Comparison of ENCODE assay signal across 9 mouse cellular contexts in the genomic region with DNA sequence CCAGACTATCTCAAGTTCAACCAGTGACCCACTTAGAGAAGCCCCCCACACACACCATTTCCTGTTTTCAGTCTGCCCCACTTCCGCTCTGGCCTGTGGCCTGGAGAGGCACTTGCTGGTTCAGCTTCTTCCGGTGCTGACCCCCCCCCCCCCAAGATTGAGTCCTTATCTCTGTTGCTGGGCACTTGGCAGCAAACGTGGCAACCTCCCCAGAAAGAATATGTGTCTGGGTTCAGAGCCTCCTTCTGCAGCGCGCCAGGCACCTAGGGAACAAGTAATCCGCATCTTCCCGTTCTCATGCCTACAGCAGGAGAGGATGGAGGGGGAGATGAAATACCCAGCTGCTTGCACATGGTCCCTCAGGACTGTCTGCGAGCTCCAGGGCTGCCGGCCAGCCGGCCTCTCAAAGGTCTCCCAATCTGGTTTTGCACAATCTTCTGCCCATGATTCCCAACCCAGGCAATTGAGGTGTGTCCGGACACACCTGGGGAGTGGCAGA. TPM values are rescaled to one million over a fixed set of nuclear protein-coding genes. Genes with fewer than 3 reads are reported as not detected.
DNase-seq lines count a peak whose midpoint lies in the region; ATAC-seq and TF ChIP-seq lines count a peak whose summit lies in the region.
"Had no signal": no experiment of that assay in that cellular context is flagged by ENCODE, and none has a peak within 500 bp of the region (broad histone marks: within the 10 kb centered on the region; RNA-seq: fewer than 3 reads in every experiment).

No protein-coding gene starts in this region.

- H3K36me3 ChIP-seq in intestine, postnatal 0 days (ENCODE audit: control insufficient read depth, insufficient read depth): no peaks in the 10 kb centered on the region
- H3K36me3 ChIP-seq in midbrain, embryonic 14.5 days (ENCODE audit: control insufficient read depth, insufficient read depth, low read length): no peaks in the 10 kb centered on the region
- no peaks in the 10 kb centered on the region for H3K36me3 ChIP-seq in forebrain, embryonic 15.5 days

- H3K4me1 ChIP-seq in cerebellum, adult 2 months (ENCODE audit: control insufficient read depth, insufficient read depth, low read length): peaks cover 28% of the 10 kb centered on the region
- H3K4me1 ChIP-seq in intestine, postnatal 0 days (replicated peaks; ENCODE audit: control insufficient read depth, insufficient read depth, low read length): 0 out of 2 replicates have a peak, but pooled peaks cover 6% of the 10 kb centered on the region
- H3K4me1 ChIP-seq in midbrain, embryonic 14.5 days (ENCODE audit: control insufficient read depth, insufficient read depth, low read length): peaks cover 19% of the 10 kb centered on the region
- peaks cover 36% of the 10 kb centered on the region for H3K4me1 ChIP-seq in forebrain, embryonic 15.5 days

- H3K9ac ChIP-seq in intestine, postnatal 0 days (ENCODE audit: low read depth, low read length): no peak overlapping the region
- no peak overlapping the region; the same call in 1 of the 2 replicates for H3K9ac ChIP-seq in midbrain, embryonic 14.5 days (replicated peaks; ENCODE audit: low read length)
- no peak overlapping the region for H3K9ac ChIP-seq in forebrain, embryonic 15.5 days (replicated peaks)

- 12% methylated on average over 11 of the region's 11 CpGs for WGBS in cerebellum, adult 2 months
- WGBS in intestine, postnatal 0 days: 29% methylated on average over 11 of the region's 11 CpGs
- 41% methylated on average over 11 of the region's 11 CpGs for WGBS in midbrain, embryonic 14.5 days
- 60% methylated on average over 11 of the region's 11 CpGs for WGBS in forebrain, embryonic 15.5 days

- H3K4me2 ChIP-seq in intestine, postnatal 0 days (replicated peaks; ENCODE audit: low read depth): peak overlapping the region; percentile 27; the same call in 1 of the 2 replicates
- 0 out of 2 replicates have a peak overlapping the region, but pooled peaks have one; percentile 6 for H3K4me2 ChIP-seq in midbrain, embryonic 14.5 days (ENCODE audit: low read length)
- H3K4me2 ChIP-seq in forebrain, embryonic 15.5 days (replicated peaks): no peak overlapping the region

- no peaks in the 10 kb centered on the region for H3K27me3 ChIP-seq in cerebellum, adult 2 months (ENCODE audit: control insufficient read depth, insufficient read depth, low read length)
- no peaks in the 10 kb centered on the region for H3K27me3 ChIP-seq in intestine, postnatal 0 days (replicated peaks; ENCODE audit: control insufficient read depth, insufficient read depth, low read length)
- no peaks in the 10 kb centered on the region for H3K27me3 ChIP-seq in midbrain, embryonic 14.5 days (ENCODE audit: control insufficient read depth, insufficient read depth, low read length)
- H3K27me3 ChIP-seq in forebrain, embryonic 15.5 days: no peaks in the 10 kb centered on the region

- TF ChIP-seq CTCF in cerebellum, adult 2 months (IDR thresholded peaks at IDR 0.05; ENCODE audit: borderline replicate concordance, insufficient read depth, low read depth, low read length): no peak
- no peak for TF ChIP-seq CTCF in intestine, postnatal 0 days (IDR thresholded peaks at IDR 0.05; ENCODE audit: low read depth)

- peak; percentile 32 for ATAC-seq in granulocyte monocyte progenitor cell, adult 5-6 weeks (replicated peaks; ENCODE audit: poor library complexity, severe bottlenecking)
- peak; percentile 56 for ATAC-seq in intestine, postnatal 0 days
- no peak for ATAC-seq in midbrain, embryonic 14.5 days (ENCODE audit: low FRiP score, low TSS enrichment)
- ATAC-seq in megakaryocyte-erythroid progenitor cell, adult 5-6 weeks (replicated peaks; ENCODE audit: low FRiP score, low TSS enrichment, poor library complexity, severe bottlenecking): no peak
- no peak for ATAC-seq in forebrain, embryonic 15.5 days (replicated peaks)

- TF ChIP-seq POLR2A in cerebellum, adult 2 months (IDR thresholded peaks at IDR 0.05; ENCODE audit: borderline replicate concordance, insufficient read depth, low read length): no peak

- DNase-seq in cerebellum, adult 2 months: peak; percentile 53 to 54
- no peak for DNase-seq in cerebellum, adult 8-10 months
- DNase-seq in A20 (ENCODE audit: low read depth, low spot score): peak; percentile 86
- peak; percentile 43 for DNase-seq in midbrain, embryonic 14.5 days

- H3K4me3 ChIP-seq in cerebellum, adult 2 months (replicated peaks; ENCODE audit: insufficient read depth, low read depth, low read length): peak overlapping the region; percentile 35
- no peak overlapping the region for H3K4me3 ChIP-seq in intestine, postnatal 0 days (ENCODE audit: low read depth, low read length)
- H3K4me3 ChIP-seq in midbrain, embryonic 14.5 days (replicated peaks; ENCODE audit: low read depth, low read length): no peak overlapping the region
- H3K4me3 ChIP-seq in forebrain, embryonic 15.5 days: no peak overlapping the region
- H3K4me3 ChIP-seq: erythroblast, embryonic 14.5 days had no signal

- no peaks in the 10 kb centered on the region for H3K9me3 ChIP-seq in intestine, postnatal 0 days (ENCODE audit: control insufficient read depth)
- no peaks in the 10 kb centered on the region for H3K9me3 ChIP-seq in midbrain, embryonic 14.5 days (ENCODE audit: control insufficient read depth, low read length)
- no peaks in the 10 kb centered on the region for H3K9me3 ChIP-seq in forebrain, embryonic 15.5 days

- H3K27ac ChIP-seq in cerebellum, adult 2 months (ENCODE audit: insufficient read depth, low read length): peak overlapping the region; percentile 55
- peak overlapping the region; percentile 71; the same call in 1 of the 2 replicates for H3K27ac ChIP-seq in intestine, postnatal 0 days (ENCODE audit: low read depth, low read length)
- H3K27ac ChIP-seq in midbrain, embryonic 14.5 days (replicated peaks; ENCODE audit: low read depth, low read length): no peak overlapping the region; the same call in 1 of the 2 replicates
- H3K27ac ChIP-seq in forebrain, embryonic 15.5 days (replicated peaks): no peak overlapping the region

RNA-seq across cellular contexts. Expression of a gene that starts 4.0 kb away (rescaled TPM):
- 152 and 159 TPM in 2 replicates for polyA plus RNA-seq in cerebellum, adult 2 months (2012; rRNA removed)
- 26.3 and 29.8 TPM in 2 replicates for total RNA-seq in granulocyte monocyte progenitor cell, adult 5-6 weeks (2014; fragmentation: Nextera tagmentation)
- 41.4 and 47.9 TPM in 2 replicates for total RNA-seq in granulocyte monocyte progenitor cell, adult 5-6 weeks (2017)
- 4.1 and 4.2 TPM in 2 replicates for polyA plus RNA-seq in intestine, postnatal 0 days (2015; fragmentation: Nextera tagmentation; extraction: Ambion mirVana)
- polyA plus RNA-seq in midbrain, embryonic 14.5 days (2014; fragmentation: Nextera tagmentation; extraction: Ambion mirVana): 20.3 and 23.5 TPM in 2 replicates
- total RNA-seq in megakaryocyte-erythroid progenitor cell, adult 5-6 weeks (2014; fragmentation: Nextera tagmentation): 5.6 and 7.1 TPM in 2 replicates
- total RNA-seq in megakaryocyte-erythroid progenitor cell, adult 5-6 weeks (2017): 3.5 and 6.1 TPM in 2 replicates
- 21.7 and 23.5 TPM in 2 replicates for polyA plus RNA-seq in forebrain, embryonic 15.5 days (2015; fragmentation: Nextera tagmentation; extraction: Ambion mirVana)

RNA-seq across cellular contexts. Expression of a gene that starts 32.3 kb away (rescaled TPM):
- 23.0 and 23.3 TPM in 2 replicates for polyA plus RNA-seq in cerebellum, adult 2 months (2012; rRNA removed)
- total RNA-seq in granulocyte monocyte progenitor cell, adult 5-6 weeks (2014; fragmentation: Nextera tagmentation): 18.6 and 18.8 TPM in 2 replicates
- 26.5 and 46.7 TPM in 2 replicates for total RNA-seq in granulocyte monocyte progenitor cell, adult 5-6 weeks (2017)
- polyA plus RNA-seq in intestine, postnatal 0 days (2015; fragmentation: Nextera tagmentation; extraction: Ambion mirVana): 15.3 and 16.7 TPM in 2 replicates
- 9.3 and 11.9 TPM in 2 replicates for polyA plus RNA-seq in midbrain, embryonic 14.5 days (2014; fragmentation: Nextera tagmentation; extraction: Ambion mirVana)
- 13.0 and 13.7 TPM in 2 replicates for total RNA-seq in megakaryocyte-erythroid progenitor cell, adult 5-6 weeks (2014; fragmentation: Nextera tagmentation)
- total RNA-seq in megakaryocyte-erythroid progenitor cell, adult 5-6 weeks (2017): 12.5 and 13.5 TPM in 2 replicates
- polyA plus RNA-seq in forebrain, embryonic 15.5 days (2015; fragmentation: Nextera tagmentation; extraction: Ambion mirVana): 12.9 and 13.1 TPM in 2 replicates

Comparison
In these comparisons a context has a peak if more than half of its experiments do, and no peak if none do; other contexts are left out.
1. H3K27ac ChIP-seq: peak in cerebellum, adult 2 months (single experiment) and intestine, postnatal 0 days (single experiment); none in midbrain, embryonic 14.5 days (single experiment) and forebrain, embryonic 15.5 days (single experiment).
2. ATAC-seq: peak in granulocyte monocyte progenitor cell, adult 5-6 weeks (single experiment) and intestine, postnatal 0 days (single experiment); none in midbrain, embryonic 14.5 days (single experiment), megakaryocyte-erythroid progenitor cell, adult 5-6 weeks (single experiment) and forebrain, embryonic 15.5 days (single experiment).